Mouse (Mus musculus) R1 (cell line): ENCODE results near the gene Sec11a.

ENCODE experiments used
- DNase-seq: peaks from one replicate; pipeline ENCODE4 v3.0.0-alpha.2; 2018; ENCODE audit warnings: low read depth, low spot score

Gene Sec11a

DNA sequence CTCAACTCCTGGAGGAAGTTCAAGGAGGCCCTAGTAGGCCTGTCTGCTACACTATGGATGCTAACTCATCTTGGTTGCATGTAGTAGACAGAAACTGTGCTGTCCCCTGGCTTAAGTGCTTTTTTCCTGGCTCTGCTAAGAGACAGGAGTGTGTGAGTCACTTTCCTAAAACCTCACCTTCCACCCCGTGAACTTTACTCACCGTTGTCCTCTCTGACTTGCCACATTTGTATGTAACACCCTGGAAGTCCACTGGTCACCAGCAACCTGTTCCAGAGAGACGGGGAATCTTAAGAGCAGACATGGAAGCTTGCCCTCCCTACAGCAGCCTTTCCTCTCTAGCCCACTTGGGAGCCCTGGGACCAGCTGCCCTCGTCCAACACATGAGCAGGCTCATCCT lies 49.9 kb downstream of the Sec11a start:
- no peak for DNase-seq

DNA sequence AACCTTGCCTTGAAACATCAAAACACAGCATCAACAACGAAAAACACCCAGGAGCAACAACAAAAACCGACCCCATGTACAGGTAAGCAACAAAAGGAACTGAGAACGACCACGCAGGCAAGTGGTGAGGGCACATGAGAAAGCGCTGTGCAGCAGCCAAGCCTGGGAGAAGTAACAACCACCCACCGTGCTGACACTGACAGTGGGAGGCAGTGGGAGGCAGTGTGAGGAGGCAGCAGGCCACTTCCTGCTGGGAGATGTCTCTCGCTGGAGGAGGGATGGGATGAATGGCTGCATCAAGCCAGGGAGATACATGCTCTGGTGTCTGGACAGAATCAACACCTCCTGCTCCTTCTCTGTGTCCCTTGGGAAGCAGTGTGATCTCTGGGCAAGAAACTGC lies 50.4 kb downstream of the Sec11a start:
- no peak for DNase-seq

DNA sequence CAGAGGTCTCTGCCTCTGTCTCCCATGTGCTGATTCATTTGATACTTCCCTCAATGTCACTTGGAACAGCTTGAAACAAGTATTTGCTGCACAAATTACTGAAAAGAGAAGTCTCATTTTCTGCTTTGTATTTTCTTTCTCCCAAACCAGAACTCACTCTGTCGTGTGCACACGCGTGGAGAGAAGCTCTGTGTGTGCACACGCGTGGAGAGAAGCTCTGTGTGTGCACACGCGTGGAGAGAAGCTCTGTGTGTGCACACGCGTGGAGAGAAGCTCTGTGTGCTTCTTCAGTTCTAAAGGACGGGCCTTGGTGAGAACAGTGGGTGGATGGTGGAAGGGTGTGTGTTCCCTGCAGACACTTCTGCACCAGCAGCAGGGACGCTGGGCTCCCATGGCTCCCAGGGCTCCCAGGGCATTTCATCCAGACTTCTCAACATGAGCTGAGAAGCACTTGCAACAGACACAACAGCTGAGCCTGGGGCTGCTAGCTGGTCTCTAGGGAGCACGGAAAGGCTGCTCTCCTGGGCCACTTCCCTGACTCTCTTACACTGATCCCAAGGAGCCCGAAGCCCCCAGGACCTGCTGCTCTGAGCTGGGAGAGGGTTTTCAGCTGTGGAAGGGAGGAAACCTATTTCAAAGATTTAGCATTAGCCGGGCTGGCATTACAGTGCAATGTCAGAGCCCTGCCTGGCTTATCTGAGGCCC lies 52.6 kb downstream of the Sec11a start:
- DNase-seq, result no peak

DNA sequence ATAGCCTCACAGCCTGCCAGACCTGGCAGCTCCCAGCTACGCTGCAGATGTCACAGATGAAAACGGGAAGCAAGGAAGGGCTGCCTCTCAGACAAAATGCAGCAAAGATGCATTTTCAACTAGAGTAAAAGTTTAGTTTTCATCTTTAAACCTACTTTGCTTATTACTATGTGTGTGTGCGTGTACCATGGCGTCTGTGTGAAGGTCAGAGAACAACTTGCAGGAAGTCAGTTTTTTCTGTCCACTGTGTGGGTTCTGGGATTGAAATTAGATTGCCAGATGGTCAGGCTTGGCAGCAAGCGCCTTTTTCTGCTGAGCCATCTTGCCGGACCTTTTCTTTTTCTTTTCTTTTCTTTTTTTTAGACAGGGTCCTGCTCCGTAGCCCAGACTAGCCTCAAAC lies 53.4 kb downstream of the Sec11a start:
- DNase-seq, result no peak

DNA sequence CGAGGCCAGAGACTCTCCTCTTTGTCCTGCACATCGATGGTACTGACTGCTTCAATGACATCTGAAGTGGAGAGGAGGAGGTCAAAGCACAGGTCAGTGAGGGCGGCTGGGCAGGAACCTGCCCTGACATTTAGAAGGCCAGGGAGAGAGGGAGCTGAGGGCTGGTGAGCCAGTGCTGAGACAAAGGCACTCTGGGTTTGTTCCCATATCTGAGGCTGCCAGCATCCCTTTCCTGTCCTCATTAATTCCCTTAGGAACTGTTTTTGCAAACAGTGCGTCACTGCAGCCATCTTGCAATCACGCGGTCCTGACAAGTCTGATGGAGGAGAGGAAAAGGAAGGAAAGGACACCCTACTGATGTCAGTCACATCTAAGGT lies 53.8 kb downstream of the Sec11a start:
- DNase-seq, result no peak

DNA sequence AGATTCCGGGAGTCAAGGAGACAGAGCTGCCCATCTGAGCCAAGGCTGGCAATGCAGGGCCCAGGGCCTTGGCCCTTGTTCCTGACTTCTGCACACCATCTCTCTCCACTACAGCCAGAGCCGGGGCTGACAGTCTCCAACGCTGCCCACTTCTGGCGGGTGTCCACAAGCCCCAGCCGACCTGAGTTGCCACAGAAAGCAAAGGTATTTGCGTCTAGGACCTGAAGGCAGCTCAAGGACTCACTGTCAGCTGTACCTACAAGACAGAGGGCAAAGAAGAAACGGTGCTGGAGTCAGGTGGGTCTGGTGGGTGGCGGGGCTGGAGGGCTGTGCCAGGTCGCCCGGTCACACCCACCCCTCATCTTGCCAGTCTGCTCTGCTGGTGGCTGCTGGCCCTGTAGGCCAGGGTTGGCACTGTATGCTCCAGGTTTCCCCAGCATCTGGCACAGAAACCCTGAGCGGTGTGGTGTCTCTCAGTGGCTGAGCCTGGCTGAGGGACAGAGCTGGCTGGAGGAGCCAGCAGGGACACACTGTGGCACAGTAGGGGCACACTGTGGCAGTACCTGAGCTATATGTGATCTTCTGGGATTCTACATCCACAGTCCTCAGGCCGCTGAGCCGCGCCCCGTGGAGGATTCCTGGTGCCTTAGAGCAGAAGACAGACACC lies 54.4 kb downstream of the Sec11a start:
- DNase-seq, result no peak

DNA sequence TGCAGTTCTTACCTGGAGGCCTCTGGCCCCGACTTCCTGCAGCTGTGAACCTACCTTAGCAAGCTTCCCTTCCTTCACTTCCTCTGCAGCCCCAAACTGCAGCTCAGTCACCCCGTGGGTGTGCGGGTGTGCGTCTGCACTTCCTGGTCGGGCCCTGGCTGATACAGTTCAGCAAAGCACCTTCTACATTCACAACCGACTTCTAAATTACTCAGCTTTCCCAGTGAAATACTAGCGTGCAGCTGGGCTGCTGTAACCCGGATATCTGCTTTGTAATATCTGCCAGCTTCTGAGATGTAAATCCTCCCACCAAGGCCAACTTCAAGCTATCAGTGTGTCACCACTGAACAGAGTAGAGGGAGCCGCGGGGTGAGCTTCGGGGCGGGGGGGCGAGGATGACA lies 57.7 kb downstream of the Sec11a start:
- no peak for DNase-seq

DNA sequence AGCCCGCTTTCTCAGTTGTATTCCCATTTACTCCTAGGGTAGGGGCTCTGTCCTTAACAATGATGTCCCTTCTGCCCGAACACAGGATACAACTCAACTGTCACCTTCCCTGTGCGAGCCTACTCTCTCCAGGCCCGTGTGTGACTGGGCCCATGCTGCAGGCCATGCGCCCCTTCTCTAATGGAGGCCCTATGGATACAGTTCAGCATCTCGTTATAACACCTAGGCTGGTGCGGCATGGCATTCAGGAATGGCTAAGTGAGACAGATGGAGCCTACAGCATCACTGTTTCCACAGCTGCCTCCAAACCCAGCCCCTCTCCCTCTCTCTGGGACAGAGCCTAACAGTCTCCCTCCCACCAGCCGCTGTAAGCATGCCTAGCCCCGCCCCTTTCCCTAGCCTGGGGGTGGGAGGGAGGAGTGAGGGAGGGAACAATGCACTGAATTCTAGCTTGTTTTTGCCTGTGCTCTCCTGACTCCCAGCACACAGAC lies 58.5 kb downstream of the Sec11a start:
- peak; percentile 94 for DNase-seq

DNA sequence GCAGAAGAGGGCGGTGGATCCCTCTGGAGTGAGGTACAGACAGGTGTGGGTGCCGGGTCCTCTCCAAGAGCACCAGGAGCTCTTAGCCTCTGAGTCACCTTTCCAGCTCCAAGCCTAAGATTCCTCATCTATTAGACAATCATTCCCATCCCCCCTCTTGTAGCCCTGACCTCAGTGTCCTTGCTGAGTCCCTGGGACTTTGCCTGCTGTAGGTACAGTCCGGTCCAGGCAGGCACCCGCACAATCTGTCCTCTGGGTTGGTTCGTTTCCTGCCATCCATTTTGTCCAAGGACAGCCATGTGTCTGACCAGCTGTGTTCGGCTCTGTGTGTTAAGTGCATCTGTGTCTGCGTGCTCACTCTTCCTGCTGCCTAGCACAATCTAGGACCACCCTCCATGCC lies 59.0 kb downstream of the Sec11a start:
- DNase-seq, result peak; percentile 58

DNA sequence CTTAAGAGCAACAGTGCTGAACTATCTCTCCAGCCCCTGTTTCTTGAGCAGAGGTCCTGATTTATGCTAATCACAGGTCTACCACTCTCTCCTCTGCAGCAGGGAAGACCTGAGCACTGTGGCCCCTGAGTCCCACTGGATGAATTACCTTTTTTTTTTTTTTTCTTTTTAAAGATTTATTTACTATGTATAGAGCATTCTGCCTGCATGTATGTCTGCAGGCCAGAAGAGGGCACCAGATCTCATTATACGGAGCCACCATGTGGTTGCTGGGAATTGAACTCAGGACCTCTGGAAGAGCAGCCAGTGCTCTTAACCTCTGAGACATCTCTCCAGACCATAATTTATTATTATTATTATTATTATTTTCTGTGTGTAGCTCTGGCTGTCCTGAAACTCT lies 61.9 kb downstream of the Sec11a start:
- DNase-seq, result peak; percentile 56

DNA sequence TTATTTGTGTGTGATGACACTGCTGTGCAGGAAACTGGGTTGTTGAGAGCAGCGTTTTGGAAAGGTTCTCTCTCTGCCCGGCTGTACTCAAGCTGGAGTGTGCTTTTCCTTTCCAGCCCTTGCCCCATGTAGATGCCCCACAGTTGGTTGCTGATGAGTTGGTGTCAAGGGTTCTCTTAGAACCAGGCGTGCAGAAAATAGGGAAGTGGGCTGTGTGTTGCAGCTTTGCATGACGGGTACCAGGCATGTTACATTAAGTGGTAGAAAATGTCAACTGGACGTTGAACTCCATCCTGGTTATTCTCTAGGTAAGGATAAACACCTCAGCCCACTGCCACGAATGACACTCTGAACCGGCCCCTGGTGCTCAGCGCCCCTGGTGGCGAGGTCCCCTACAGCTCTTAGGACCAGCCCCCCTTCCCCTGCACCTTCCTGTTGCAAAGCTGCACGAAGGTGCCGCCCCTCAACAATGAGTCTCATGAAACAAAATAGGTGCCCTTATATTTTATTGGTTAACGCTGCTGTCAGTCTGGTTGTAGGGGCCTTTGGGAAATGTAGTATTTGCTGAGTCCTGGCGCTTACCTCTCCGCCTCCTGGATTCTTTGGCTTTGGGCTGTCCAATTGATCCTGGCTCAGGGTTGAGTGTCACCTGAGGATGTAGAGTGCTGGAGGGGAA lies 64.6 kb downstream of the Sec11a start:
- DNase-seq, result peak; percentile 96

DNA sequence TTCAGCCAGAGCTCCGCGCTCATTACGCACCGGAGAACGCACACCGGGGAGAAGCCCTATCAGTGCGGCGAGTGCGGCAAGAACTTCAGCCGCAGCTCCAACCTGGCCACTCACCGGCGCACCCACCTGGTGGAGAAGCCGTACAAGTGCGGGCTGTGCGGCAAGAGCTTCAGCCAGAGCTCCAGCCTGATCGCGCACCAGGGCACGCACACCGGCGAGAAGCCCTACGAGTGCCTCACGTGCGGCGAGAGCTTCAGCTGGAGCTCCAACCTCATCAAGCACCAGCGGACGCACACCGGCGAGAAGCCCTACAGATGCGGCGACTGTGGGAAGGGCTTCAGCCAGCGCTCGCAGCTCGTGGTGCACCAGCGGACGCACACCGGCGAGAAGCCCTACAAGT lies 71.9 kb downstream of the Sec11a start:
- DNase-seq, result peak; percentile 77

DNA sequence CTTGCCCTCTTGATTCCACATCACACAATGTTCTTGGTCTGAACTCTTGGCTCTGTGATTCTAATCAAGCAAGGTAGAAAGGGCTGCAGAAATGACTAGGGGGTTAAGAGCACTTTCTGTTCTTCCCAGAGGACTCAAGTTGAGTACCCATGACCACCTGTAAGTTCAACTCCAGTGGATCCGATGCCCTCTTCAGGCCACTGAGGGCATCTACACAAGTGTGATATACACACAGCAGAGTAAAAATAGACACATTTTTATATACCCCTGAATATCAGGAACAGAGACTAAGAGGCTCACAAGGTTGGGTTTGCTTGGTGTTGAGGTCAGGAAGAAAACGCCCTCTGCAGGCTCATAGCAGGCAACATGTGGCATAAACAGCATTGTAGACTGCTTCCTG lies 73.9 kb downstream of the Sec11a start:
- DNase-seq, result peak; percentile 56

DNA sequence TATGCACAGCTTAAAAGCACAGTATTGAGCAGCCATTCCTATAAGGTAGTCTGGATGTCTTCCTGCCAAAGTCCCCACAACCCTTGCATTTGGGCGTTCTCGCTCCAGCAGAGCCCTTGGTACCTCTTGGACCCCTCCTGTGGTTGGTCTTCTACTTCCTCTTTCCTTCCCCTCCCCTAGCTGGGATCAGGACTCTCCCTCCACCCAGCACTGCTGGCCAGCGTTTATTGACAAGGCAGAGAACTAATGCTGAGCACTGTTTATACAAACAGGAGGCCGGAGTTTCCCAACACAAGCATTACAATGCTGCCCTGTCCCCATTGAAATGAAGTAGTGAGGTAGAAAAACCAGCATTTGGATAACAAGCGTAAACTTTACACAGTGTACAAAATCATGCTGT lies 74.5 kb downstream of the Sec11a start:
- DNase-seq, result no peak

DNA sequence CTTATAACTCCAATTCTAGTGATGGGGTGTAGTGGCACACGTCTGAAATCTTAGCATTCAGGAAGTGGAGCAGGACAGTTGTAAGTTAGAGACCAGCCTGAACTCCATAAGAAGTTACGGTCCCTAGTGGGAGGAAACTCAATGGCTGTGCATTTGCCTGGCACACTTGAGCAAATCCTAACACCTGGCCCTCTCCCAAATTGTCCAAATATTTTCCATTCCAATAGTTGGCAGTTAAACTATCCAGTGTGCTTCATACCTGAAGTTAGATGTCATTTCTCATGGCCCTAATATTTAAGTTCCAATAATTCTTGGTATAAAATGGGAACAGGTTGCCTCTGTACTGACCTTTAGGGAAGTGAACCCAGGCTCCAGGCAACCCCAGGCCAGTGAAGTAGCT lies 78.9 kb downstream of the Sec11a start:
- no peak for DNase-seq

DNA sequence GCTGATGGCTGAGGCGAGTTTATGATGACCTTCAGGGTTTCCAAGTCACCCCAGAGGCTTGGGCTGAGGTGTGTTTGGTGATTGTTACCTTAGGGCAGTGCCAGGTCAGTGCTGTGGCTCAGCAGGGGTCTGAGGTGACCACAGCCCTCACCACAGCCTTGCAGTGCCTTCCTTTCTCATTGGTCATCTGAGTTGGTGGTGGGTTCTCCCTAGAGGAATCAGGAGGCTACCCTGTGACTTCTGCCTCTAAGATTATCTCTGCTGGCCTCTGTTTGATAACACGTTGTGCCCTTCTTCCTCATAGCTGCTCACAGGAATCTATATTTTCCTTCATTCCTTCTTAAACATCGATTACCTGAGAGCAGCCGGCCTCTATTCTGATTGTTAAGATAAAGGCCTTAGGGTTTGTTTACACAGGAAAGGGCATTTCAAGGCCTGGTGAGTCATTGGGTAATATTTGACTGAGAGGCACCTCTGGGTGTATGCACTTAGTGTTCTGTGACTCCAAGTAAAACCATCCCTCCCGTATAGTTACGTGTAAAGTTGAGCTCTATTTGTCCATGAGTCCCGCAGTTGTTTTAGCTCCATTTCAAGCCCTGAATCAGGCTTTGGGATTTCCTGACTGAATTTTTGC lies 80.9 kb downstream of the Sec11a start:
- DNase-seq, result no peak

DNA sequence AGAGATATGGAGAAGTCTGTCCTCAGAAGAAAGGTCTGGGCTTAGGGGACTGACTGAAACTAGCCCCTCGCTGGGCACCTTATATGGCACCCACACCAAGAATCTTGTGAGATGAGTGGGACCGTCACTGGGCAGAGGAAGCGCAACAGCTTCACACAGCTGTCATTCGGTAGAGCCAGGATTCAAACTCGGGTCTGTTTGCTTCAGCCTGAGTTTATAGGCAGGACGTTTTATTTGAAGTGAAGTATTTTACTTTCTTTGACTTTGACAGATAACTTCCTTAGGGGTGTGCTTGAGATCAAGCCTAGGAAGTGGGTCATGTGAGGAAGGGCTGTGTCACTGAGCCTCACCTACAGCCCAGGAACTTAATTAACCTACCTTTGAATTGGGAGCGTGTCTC lies 82.1 kb downstream of the Sec11a start:
- DNase-seq, result no peak

DNA sequence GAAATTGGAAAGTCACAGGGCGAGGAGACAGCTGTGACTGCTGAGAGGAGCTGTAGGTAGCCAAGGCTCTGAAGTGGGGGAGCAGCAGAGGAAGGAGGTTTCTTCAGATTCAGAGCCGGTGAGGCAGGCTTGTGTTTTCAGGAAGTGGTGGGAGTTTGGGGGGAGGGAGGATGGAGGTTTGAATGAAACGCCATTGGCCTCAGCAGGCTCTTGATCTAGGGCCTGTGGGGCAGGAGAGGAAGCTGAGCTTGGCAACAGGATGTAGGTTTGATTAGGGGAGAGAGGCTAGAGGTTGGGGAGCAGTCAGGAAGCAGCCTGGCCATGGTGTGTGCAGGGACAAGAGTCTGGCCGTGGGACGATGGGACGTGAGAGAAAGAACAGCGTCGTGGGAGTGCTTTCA lies 82.7 kb downstream of the Sec11a start:
- no peak for DNase-seq

DNA sequence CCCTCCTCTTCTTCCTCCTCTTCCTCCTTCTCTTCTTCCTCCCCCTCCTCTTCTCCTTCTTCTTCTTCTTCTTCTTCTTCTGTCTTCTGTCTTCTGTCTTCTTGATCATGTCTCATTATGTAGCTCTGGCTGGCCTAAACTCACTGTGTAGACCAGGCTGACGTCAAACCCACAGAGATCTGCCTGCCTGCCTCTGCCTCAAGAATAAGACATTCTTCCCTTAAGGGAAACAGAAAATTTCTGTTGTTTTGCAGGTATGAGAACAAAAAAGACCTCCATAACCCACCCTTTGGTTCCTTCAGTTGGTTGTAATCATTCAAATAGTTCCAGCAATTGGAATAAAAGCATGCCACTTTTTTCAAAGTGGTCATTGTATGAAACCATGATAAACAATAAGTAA lies 83.4 kb downstream of the Sec11a start:
- no peak for DNase-seq

DNA sequence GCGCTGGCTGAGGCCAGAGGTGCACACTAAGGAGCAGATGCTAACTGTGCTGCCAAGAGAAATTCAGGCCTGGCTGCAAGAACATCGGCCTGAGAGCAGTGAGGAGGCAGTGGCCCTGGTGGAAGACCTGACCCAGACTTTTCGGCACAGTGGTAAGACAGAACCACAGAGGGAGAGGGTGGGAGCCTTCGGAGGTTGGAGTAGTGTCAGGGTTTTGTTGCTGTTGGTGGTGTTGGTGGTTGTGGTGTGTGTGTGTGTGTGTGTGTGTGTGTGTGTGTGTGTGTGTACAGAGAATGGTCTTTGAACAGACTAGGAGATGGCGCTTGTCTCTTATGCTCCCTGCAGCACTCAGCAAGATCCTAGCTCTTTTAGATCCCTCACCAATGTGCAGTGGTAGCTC lies 84.1 kb downstream of the Sec11a start:
- no peak for DNase-seq

DNA sequence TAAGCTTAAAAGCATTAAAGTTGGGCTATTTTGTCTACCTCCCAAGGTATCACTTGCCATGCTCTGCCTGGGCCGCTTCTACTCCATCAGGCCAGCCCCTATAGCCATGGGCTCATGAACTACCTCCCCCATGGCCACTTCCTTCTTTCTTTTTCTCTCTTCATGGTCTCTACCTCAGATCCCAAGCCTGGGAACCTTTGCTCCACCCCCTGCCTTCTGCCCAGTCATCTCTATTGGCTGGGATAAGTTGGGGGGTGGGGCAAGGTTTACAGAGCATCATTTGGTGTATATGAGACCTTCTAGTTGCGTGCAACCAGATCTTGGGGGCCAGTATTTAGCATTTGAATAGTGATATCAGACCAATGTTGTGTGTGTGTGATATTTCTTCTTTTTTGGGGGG lies 85.1 kb downstream of the Sec11a start:
- peak; percentile 72 for DNase-seq

DNA sequence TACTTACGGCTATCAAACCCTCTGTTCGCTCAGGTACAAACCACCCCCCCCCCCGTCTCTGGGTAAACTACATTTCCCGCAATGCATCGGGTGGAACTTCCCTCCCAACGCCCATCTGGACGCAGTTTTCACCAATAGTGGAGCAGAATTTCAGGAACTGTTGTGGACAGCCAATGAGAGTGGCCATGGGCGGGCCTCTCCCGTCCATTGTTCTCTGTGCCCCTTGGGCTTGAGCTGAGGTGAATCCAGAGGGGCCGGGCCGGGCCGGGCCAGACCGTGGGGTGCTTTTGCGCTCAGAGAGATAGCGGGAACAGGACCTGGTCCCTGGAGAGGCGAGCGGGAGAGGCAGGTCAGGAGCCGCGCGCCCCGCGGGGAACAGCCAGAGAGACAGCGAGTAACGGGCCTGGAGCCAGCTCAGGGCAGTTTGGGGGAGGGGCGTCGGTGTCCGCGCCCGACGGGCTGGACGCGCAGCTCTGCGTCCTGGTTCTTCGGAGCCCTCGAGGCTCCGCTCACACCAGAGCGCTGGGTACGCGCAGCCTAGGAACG lies 86.8 kb downstream of the Sec11a start, which contains the start of gene Zscan2:
Gene Zscan2, plus strand, starts transcription at position 192 of the 546 bp plus-strand sequence.
- peak; percentile 99 for DNase-seq
